Mouse (Mus musculus) adrenal gland, adult 10 weeks (tissue): ENCODE results near the gene Sppl2a. TPM values are rescaled to one million over a fixed set of nuclear protein-coding genes. Genes with fewer than 3 reads are reported as not detected.

Source experiments
- polyA plus RNA-seq: library from polyadenylated mRNA; stranded (reverse); fragments of 350-450 nt; fragmentation: Illumina TruSeq; extraction: RNeasy Lipid Tissue Mini Kit (QIAGEN cat#74804); gene quantifications from one replicate; pipeline ENCODE4 v1.2.3, GENCODE M21; 2014; ENCODE audit warnings: low read depth, low replicate concordance

Gene Sppl2a
- 289 TPM for polyA plus RNA-seq

DNA sequence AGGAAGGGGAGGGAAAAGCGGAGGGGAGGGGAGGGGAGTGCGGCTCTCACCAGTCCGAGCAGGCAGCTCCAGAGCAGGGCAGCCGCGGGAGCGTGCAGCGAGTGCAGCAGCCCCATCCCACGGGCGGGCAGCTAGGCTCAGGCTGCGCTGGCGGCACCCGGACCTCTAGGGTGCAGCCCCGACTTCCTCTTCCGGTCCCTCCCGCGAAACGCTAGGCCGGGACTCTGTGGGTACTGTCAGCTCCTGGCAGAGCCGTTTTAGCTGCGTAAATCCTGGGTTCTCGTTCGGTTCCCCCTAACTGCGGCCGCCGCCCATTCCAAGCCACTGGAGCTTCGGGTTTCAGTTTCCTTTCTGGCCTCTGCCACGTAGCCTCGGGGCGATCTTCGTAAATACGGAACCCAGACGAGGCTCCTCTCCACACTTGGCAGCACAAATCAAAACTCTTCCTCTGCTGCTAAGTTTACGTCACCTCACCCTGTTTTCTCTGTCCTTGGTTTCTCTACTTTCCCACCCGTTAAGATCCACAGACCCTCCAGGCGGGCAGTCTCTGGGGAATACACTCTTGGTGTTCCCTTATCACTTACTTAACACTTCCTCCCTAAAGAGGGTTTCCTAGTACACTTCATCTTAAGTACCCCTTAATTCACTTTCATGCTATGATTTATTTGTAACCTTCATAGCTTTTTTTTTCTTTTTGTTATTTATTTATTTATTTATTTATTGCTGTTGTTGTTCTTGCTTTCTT is at the start of gene Sppl2a:
Gene Sppl2a (minus strand): TSS at position 339 of the 745 bp plus-strand sequence.

DNA sequence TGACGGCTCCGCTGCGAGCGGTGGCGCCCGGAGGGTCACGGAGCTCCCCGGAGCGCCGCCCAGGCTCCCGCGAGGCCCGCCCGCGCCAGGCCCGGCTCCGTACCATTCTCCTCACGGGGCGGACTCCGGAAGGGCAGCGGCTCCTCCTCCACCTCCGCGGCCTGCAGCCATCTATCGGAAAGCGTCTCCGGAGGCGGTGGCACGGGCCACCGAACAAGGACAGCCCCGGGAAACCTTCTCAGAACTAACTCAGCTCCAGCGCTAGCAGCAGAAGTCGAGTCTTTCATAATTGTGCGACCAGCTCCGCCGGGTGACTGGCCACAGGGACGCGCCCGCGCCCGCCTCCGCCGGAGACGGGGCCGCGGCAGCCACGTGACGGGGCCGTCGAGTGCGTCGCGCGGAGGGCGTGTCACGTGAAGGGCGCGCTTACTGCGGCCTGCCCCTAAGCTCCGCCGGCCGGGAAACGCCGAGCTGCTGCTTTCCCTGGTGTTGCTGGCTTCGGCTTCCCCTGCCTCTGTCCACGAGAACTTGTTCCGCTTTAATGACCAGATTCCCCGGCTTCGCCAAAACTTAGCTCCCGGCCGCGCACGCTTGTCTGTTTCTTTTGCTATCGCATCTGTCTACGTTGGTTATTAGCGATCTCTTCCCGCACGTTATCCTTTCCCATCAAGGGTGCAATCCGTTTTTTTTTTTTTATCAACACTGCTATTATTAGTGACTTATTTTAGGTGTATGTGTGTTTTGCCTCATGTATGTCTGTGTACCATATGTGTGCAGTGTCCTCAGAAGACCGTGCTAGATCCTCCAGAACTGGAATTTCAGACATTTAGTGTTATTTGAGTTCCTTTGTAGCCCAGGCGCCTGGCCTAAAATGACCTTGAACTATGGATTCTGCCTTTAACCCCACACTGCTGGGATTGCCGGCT is 56.9 kb downstream of the Sppl2a start, which contains the start of gene Trpm7:
Gene Trpm7 (minus strand): TSS at position 360 of the 926 bp plus-strand sequence.

Other genes with a start within 250 kb of the Sppl2a start
- gene Usp8, start 225.9 kb downstream of the Sppl2a start, polyA plus RNA-seq, result 146 TPM
- 0.93 TPM for gene Usp50, start 149.8 kb downstream of the Sppl2a start, polyA plus RNA-seq
- gene Trpm7, start 57.0 kb downstream of the Sppl2a start, polyA plus RNA-seq, result 147 TPM
- 21.6 TPM for gene Ap4e1, start 75.5 kb upstream of the Sppl2a start, polyA plus RNA-seq
- gene Blvra, start 137.4 kb upstream of the Sppl2a start, polyA plus RNA-seq, result 21.2 TPM
- gene Ncaph, start 200.7 kb upstream of the Sppl2a start, polyA plus RNA-seq, result 3.8 TPM
- 1.8 TPM for gene Itpripl1, start 210.2 kb upstream of the Sppl2a start, polyA plus RNA-seq